Mouse (Mus musculus) cerebellum, adult 2 months (tissue): Measurements from ENCODE around the gene Tac2. TPM values are rescaled to one million over a fixed set of nuclear protein-coding genes. Genes with fewer than 3 reads are reported as not detected.

Experiments
- DNase-seq, 2 experiments: peaks; one replicate each; pipeline ENCODE4 v3.0.0; 2021
- H3K27ac ChIP-seq: fragments of 200-500 bp; 2 replicates; pipeline ENCODE4 v1.5.1; 2012; ENCODE audit warnings: low read length, control low read depth, inconsistent platforms; ENCODE audit not compliant: insufficient read depth
- H3K27me3 ChIP-seq: fragments of 200-500 bp; 2 replicates; pipeline ENCODE4 v1.6.1; 2012; ENCODE audit warnings: inconsistent platforms, mild to moderate bottlenecking, low read length, moderate library complexity; ENCODE audit not compliant: control insufficient read depth, insufficient read depth
- H3K4me1 ChIP-seq: fragments of 200-500 bp; 2 replicates; pipeline ENCODE4 v1.6.1; 2011; ENCODE audit warnings: low read length; ENCODE audit not compliant: control insufficient read depth, insufficient read depth
- H3K4me3 ChIP-seq: fragments of 200-500 bp; replicated peaks from 2 replicates; pipeline ENCODE3; 2011; ENCODE audit warnings: mild to moderate bottlenecking, low read depth, low read length, control low read depth; ENCODE audit not compliant: insufficient read depth
- CTCF ChIP-seq: fragments of 200-500 bp; IDR thresholded peaks from 2 replicates; pipeline ENCODE4 v1.5.1; 2011; ENCODE audit warnings: low read depth, mild to moderate bottlenecking, control low read depth, low read length, moderate library complexity, borderline replicate concordance; ENCODE audit not compliant: insufficient read depth
- POLR2A ChIP-seq: fragments of 200-500 bp; IDR thresholded peaks from 2 replicates; pipeline ENCODE4 v1.6.1; 2011; ENCODE audit warnings: low read length, control low read depth, borderline replicate concordance; ENCODE audit not compliant: insufficient read depth
- WGBS: fragments of 180-500 bp; shearing (Covaris S2); methylation state at CpG from one replicate; pipeline ENCODE4 v1.1.7; 2018; 5-methylcytosine and 5-hydroxymethylcytosine counted together
- polyA plus RNA-seq: library from polyadenylated mRNA; depleted of rRNA; stranded (reverse); fragments of >200 nt; gene quantifications from 2 replicates; pipeline ENCODE4 v1.2.3, GENCODE M21; 2012; rRNA removed

The Tac2 gene
- polyA plus RNA-seq, 1 experiment = 1.5 TPM

- WGBS = 15% methylated on average over 12 of the region's 12 CpGs
- Histone ChIP-seq H3K4me3 (no peak overlapping the region), H3K27me3 (no peaks in the 10 kb centered on the region), H3K27ac (no peak overlapping the region), H3K4me1 (peaks cover 9% of the 10 kb centered on the region)
- DNase-seq = peak in 1 of 2 experiments; percentile 59
- TF ChIP-seq POLR2A (no peak), CTCF (no peak)
Measured at GRCm38 (mm10) chr10:127763914-127764680, 39.8 kb downstream of the Tac2 start.

GRCm38 (mm10) chr10:127766564-127766963 lies 42.3 kb downstream of the Tac2 start:
- Histone ChIP-seq H3K27ac (no peak overlapping the region), H3K4me3 (no peak overlapping the region), H3K27me3 (no peaks in the 10 kb centered on the region), H3K4me1 (peaks cover 9% of the 10 kb centered on the region)
- 90% methylated on average over 1 of the region's 1 CpGs for WGBS
- no peak for DNase-seq
- TF ChIP-seq POLR2A (no peak), CTCF (no peak)

DNA sequence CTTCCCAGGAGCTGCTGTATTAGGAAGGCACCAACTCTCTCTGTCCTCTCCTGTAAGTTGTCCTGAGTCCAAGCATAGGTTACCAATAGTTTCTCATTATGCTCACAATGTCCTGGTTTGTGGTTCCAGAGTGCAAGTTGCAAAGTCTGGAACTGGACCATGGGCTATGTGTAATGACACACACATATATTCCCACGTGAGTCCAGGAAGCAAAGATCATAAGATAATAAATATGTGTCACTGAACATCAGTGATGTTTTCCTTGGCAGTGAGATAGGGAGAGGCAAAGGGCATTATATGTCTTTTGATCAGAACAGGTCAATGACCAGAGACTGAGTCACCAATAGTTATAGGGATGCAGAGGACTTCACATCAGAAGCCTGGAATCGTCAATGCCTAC lies 51.7 kb downstream of the Tac2 start, which contains the start of gene Rdh9:
Gene Rdh9, plus strand, starts transcription at position 376 of the 400 bp plus-strand sequence.
- no peak for TF ChIP-seq POLR2A
- TF ChIP-seq CTCF = no peak
- no peak for DNase-seq
- Histone ChIP-seq H3K4me3 (no peak within 1 kb of the TSS), H3K4me1 (no peaks in the 10 kb centered on the region), H3K27ac (no peak within 1 kb of the TSS), H3K27me3 (no peaks in the 10 kb centered on the region)
- WGBS = 92% methylated on average over 2 of the region's 2 CpGs

Other genes starting within 250 kb of the Tac2 start
- 8.3 TPM in 2 replicates for gene Stac3, start 222.8 kb upstream of the Tac2 start, polyA plus RNA-seq
- gene Ndufa4l2, start 209.5 kb upstream of the Tac2 start, polyA plus RNA-seq = 10.4 and 11.5 TPM in 2 replicates
- 68.2 and 69.8 TPM in 2 replicates for gene Shmt2, start 202.0 kb upstream of the Tac2 start, polyA plus RNA-seq
- 30.3 and 33.8 TPM in 2 replicates for gene Nxph4, start 189.9 kb upstream of the Tac2 start, polyA plus RNA-seq
- 346 and 366 TPM in 2 replicates for gene Lrp1, start 103.3 kb upstream of the Tac2 start, polyA plus RNA-seq
- 8.7 TPM in 2 replicates for gene Stat6, start 81.5 kb upstream of the Tac2 start, polyA plus RNA-seq
- 6.7 and 9.0 TPM in 2 replicates for gene Nemp1, start 57.6 kb upstream of the Tac2 start, polyA plus RNA-seq
- 59.2 and 69.9 TPM in 2 replicates for gene Nab2, start 55.9 kb upstream of the Tac2 start, polyA plus RNA-seq
- gene Myo1a, start 19.3 kb upstream of the Tac2 start, polyA plus RNA-seq = 1.2 and 1.6 TPM in 2 replicates
- gene Zbtb39, start 15.1 kb downstream of the Tac2 start, polyA plus RNA-seq = 5.7 and 6.6 TPM in 2 replicates
- gene Gpr182, start 27.3 kb downstream of the Tac2 start, polyA plus RNA-seq = 1.4 and 1.5 TPM in 2 replicates
- 0.15 and 0.16 TPM in 2 replicates for gene Rdh1, start 35.2 kb downstream of the Tac2 start, polyA plus RNA-seq
- 0.05 and 0.92 TPM in 2 replicates for gene Rdh16f1, start 35.3 kb downstream of the Tac2 start, polyA plus RNA-seq
- gene Rdh9, start 51.9 kb downstream of the Tac2 start, polyA plus RNA-seq = 0.13 and 0.88 TPM in 2 replicates
- 0.10 and 0.13 TPM in 2 replicates for gene Rdh16, start 76.7 kb downstream of the Tac2 start, polyA plus RNA-seq
- not detected in 2 replicates for gene Rdh19, start 125.5 kb downstream of the Tac2 start, polyA plus RNA-seq
- not detected in 2 replicates for gene Rdh16f2, start 142.0 kb downstream of the Tac2 start, polyA plus RNA-seq
- not detected in 2 replicates for gene Rdh7, start 164.3 kb downstream of the Tac2 start, polyA plus RNA-seq
- gene Sdr9c7, start 174.0 kb downstream of the Tac2 start, polyA plus RNA-seq = 0.13 TPM in 1 of 2 replicates, not detected in the other